Mouse (Mus musculus) kidney, embryonic 15.5 days (tissue): ENCODE measurements around the gene Atxn2. TPM values are rescaled to one million over a fixed set of nuclear protein-coding genes. Genes with fewer than 3 reads are reported as not detected.

Source experiments
- ATAC-seq: fragments of 200-750 bp; cut with Nextera tagmentation; replicated peaks from 2 replicates; pipeline ENCODE4 v1.8.0; 2017; ENCODE audit warnings: moderate TSS enrichment; ENCODE audit not compliant: low FRiP score
- H3K27ac ChIP-seq: fragments of 300-500 bp; sonication (generic); 2 replicates; pipeline ENCODE4 v1.5.1; 2015; ENCODE audit warnings: mild to moderate bottlenecking, inconsistent platforms
- H3K27me3 ChIP-seq: fragments of 300-500 bp; sonication (generic); 2 replicates; pipeline ENCODE4 v1.6.1; 2015; ENCODE audit warnings: inconsistent platforms
- H3K36me3 ChIP-seq: fragments of 300-500 bp; sonication (generic); 2 replicates; pipeline ENCODE4 v1.6.1; 2015; ENCODE audit warnings: inconsistent platforms
- H3K4me1 ChIP-seq: fragments of 300-500 bp; sonication (generic); 2 replicates; pipeline ENCODE4 v1.6.1; 2015; ENCODE audit warnings: inconsistent platforms
- H3K4me2 ChIP-seq: fragments of 300-500 bp; sonication (generic); 2 replicates; pipeline ENCODE4 v1.6.1; 2015; ENCODE audit warnings: moderate library complexity, mild to moderate bottlenecking, inconsistent platforms
- H3K4me3 ChIP-seq: fragments of 300-500 bp; sonication (generic); replicated peaks from 2 replicates; pipeline ENCODE4 v1.5.1; 2015; ENCODE audit warnings: mild to moderate bottlenecking, inconsistent platforms
- H3K9ac ChIP-seq: fragments of 300-500 bp; sonication (generic); 2 replicates; pipeline ENCODE4 v1.6.1; 2015; ENCODE audit warnings: mild to moderate bottlenecking, inconsistent platforms
- H3K9me3 ChIP-seq: fragments of 300-500 bp; sonication (generic); replicated peaks from 2 replicates; pipeline ENCODE4 v1.6.1; 2016; ENCODE audit warnings: inconsistent platforms
- WGBS: fragments of 180-500 bp; shearing (Covaris S2); methylation state at CpG from one replicate; pipeline ENCODE4 v1.1.7; 2015; ENCODE audit warnings: mixed read lengths; 5-methylcytosine and 5-hydroxymethylcytosine counted together
- polyA plus RNA-seq: library from polyadenylated mRNA; unstranded; fragments of >200 nt; fragmentation: Nextera tagmentation; extraction: Ambion mirVana; gene quantifications from 2 replicates; pipeline ENCODE4 v1.2.1, GENCODE M21; 2015

Gene Atxn2
- polyA plus RNA-seq, 1 experiment from 2014 or later, result 50.1 TPM

GRCm38 (mm10) chr5:121771611-121772010, 60.5 kb downstream of the Atxn2 start:
- peaks cover 74% of the 10 kb centered on the region for H3K36me3 ChIP-seq
- 96% methylated on average over 3 of the region's 3 CpGs for WGBS

GRCm38 (mm10) chr5:121778485-121779119, 67.5 kb downstream of the Atxn2 start:
- no peak for ATAC-seq
- 79% methylated on average over 7 of the region's 7 CpGs for WGBS
- H3K4me2 ChIP-seq, result no peak overlapping the region
- H3K4me3 ChIP-seq, result no peak overlapping the region
- peaks cover 82% of the 10 kb centered on the region for H3K36me3 ChIP-seq
- H3K9me3 ChIP-seq, result no peaks in the 10 kb centered on the region
- H3K4me1 ChIP-seq, result no peaks in the 10 kb centered on the region
- H3K27me3 ChIP-seq, result no peaks in the 10 kb centered on the region
- H3K27ac ChIP-seq, result no peak overlapping the region
- no peak overlapping the region for H3K9ac ChIP-seq

More at GRCm38 (mm10) chr5:121771611-121772010, 60.5 kb downstream of the Atxn2 start:
- ATAC-seq, result no peak
- Histone ChIP-seq H3K9ac (no peak overlapping the region), H3K27me3 (no peaks in the 10 kb centered on the region), H3K27ac (no peak overlapping the region), H3K4me1 (no peaks in the 10 kb centered on the region), H3K4me3 (no peak overlapping the region), H3K9me3 (no peaks in the 10 kb centered on the region), H3K4me2 (no peak overlapping the region)

DNA sequence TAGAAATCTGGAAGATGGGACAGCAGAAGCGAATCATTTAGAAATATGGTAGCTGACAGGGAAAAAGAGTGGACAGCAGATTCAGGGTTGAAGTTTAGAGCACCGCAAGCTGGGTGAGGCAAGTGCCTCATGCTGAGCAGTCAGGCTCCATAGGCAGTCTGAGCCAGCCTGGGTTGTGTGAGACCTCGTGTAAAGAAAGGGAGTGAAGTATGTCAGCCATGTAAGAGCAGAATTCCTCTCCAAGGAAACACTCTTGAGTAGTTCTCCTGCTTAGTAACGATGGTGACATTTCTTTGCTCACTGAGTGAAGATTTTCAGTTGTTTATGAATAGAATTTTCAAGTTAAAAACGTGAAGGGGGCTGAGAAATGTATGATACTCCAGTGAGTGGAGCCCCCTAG, 69.0 kb downstream of the Atxn2 start:
- no peak overlapping the region for H3K27ac ChIP-seq
- H3K36me3 ChIP-seq, result peaks cover 84% of the 10 kb centered on the region
- no peaks in the 10 kb centered on the region for H3K4me1 ChIP-seq
- H3K9me3 ChIP-seq, result no peaks in the 10 kb centered on the region
- no peak overlapping the region for H3K4me2 ChIP-seq
- no peak for ATAC-seq
- no peaks in the 10 kb centered on the region for H3K27me3 ChIP-seq
- no peak overlapping the region for H3K9ac ChIP-seq
- no peak overlapping the region for H3K4me3 ChIP-seq
- WGBS, result 83% methylated on average over 5 of the region's 5 CpGs

DNA sequence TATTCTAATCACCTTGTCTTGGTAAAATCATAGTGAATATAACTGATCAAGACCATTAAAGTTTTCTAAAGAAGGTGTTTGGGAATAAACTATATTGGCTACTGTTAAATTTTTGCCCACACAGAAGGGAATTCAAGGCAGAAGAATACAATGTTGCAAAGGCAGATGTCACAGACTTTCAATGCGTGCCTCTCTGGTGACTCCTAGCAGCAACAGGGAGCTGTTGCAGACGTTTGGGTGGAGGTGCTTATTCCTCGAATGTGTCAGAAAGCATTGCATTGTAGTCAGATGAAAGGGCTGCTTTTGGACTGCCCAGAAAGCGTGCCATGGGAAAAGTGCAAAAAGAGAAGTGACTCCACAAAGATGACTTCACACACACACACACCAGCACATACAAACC, 71.3 kb downstream of the Atxn2 start:
- 71% methylated on average over 4 of the region's 4 CpGs for WGBS
- Histone ChIP-seq H3K9me3 (no peaks in the 10 kb centered on the region), H3K4me2 (no peak overlapping the region), H3K9ac (no peak overlapping the region), H3K4me1 (no peaks in the 10 kb centered on the region), H3K36me3 (peaks cover 87% of the 10 kb centered on the region), H3K27ac (no peak overlapping the region), H3K27me3 (no peaks in the 10 kb centered on the region), H3K4me3 (no peak overlapping the region)
- no peak for ATAC-seq

DNA sequence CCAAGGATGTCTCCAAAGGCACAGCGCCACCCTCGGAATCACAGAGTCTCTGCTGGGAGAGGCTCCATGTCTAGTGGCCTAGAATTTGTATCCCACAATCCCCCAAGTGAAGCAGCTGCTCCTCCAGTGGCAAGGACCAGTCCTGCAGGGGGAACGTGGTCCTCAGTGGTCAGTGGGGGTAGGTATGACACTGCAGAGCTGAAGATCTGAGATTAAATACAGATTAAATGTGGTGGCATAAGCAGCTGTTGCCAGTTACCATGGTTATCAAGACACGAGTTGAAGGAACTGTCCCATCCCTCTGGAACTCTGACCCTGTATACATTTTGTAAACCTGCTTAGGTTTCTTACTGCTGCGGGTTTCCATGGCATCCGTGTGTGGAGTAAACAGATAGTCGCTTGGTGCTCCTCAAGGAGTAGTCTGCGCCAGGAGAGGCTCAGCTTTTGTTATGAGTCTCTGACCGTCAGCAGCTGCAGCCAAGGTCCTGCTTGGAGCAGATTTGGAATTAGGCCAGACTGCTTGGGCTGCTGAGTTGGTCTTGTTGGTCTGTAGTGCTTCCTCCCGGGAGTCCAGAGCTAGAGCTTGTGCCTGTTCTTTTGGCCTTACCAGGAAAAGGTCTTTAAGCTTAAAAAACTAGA, 72.8 kb downstream of the Atxn2 start:
- Histone ChIP-seq H3K36me3 (peaks cover 87% of the 10 kb centered on the region), H3K27ac (no peak overlapping the region), H3K27me3 (no peaks in the 10 kb centered on the region), H3K9ac (no peak overlapping the region), H3K4me1 (no peaks in the 10 kb centered on the region), H3K4me2 (no peak overlapping the region), H3K4me3 (no peak overlapping the region), H3K9me3 (no peaks in the 10 kb centered on the region)
- 79% methylated on average over 10 of the region's 10 CpGs for WGBS
- no peak for ATAC-seq

DNA sequence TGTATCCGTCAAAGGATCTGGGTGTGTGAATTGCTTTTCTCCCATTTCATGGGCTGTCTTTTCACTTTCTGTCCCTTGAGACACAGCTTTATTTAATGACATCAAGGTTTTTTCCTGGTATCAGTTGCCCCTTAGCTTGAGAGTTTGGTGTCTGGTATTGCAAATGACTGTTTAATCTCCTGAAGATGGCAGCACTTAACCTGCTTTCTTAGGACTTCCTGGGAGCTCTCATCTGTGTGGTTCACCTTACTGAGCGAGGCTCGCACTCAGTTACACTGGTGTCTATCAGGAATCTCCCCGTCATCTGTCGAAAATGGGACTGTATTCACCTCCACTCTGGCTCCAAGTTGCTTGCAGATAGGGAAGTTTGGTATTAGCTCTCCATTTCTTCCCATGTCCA, 79.9 kb downstream of the Atxn2 start:
- WGBS, result 85% methylated on average over 5 of the region's 5 CpGs

GRCm38 (mm10) chr5:121795800-121796199, 84.7 kb downstream of the Atxn2 start:
- H3K36me3 ChIP-seq, result peaks cover 92% of the 10 kb centered on the region
- H3K4me1 ChIP-seq, result no peaks in the 10 kb centered on the region
- no peaks in the 10 kb centered on the region for H3K9me3 ChIP-seq
- 93% methylated on average over 3 of the region's 3 CpGs for WGBS
- no peak overlapping the region for H3K4me2 ChIP-seq
- H3K4me3 ChIP-seq, result no peak overlapping the region
- H3K9ac ChIP-seq, result no peak overlapping the region
- no peak for ATAC-seq
- no peaks in the 10 kb centered on the region for H3K27me3 ChIP-seq
- no peak overlapping the region for H3K27ac ChIP-seq

More for the DNA sequence above, 79.9 kb downstream of the Atxn2 start:
- no peaks in the 10 kb centered on the region for H3K9me3 ChIP-seq
- H3K27ac ChIP-seq, result no peak overlapping the region
- no peaks in the 10 kb centered on the region for H3K4me1 ChIP-seq
- no peak for ATAC-seq
- peaks cover 93% of the 10 kb centered on the region for H3K36me3 ChIP-seq
- H3K27me3 ChIP-seq, result no peaks in the 10 kb centered on the region
- H3K4me2 ChIP-seq, result no peak overlapping the region
- H3K4me3 ChIP-seq, result no peak overlapping the region
- H3K9ac ChIP-seq, result no peak overlapping the region

DNA sequence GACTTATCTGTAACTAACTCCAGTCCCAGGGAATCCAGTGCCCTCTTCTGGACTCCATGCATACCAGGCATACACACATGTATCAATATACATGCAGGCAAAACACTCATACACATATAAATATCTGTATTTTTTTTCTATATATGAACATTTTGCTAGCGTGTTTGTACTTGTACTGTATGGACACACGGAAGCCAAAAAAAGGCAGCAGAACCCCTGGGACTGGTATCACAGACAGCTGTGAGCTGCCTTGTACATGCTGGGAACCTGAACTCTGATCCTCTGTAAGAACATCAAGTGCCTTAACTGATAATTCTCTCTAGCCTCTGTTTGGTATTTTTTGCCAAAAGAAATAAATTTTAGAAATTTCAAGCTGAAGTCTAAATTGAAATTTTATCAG, 87.3 kb downstream of the Atxn2 start:
- H3K36me3 ChIP-seq, result peaks cover 96% of the 10 kb centered on the region
- no peak overlapping the region for H3K27ac ChIP-seq
- no peak overlapping the region for H3K9ac ChIP-seq
- WGBS, result 94% methylated on average over 2 of the region's 2 CpGs
- H3K4me1 ChIP-seq, result no peaks in the 10 kb centered on the region
- H3K4me2 ChIP-seq, result no peak overlapping the region
- H3K9me3 ChIP-seq, result no peaks in the 10 kb centered on the region
- H3K4me3 ChIP-seq, result no peak overlapping the region
- H3K27me3 ChIP-seq, result no peaks in the 10 kb centered on the region
- no peak for ATAC-seq

DNA sequence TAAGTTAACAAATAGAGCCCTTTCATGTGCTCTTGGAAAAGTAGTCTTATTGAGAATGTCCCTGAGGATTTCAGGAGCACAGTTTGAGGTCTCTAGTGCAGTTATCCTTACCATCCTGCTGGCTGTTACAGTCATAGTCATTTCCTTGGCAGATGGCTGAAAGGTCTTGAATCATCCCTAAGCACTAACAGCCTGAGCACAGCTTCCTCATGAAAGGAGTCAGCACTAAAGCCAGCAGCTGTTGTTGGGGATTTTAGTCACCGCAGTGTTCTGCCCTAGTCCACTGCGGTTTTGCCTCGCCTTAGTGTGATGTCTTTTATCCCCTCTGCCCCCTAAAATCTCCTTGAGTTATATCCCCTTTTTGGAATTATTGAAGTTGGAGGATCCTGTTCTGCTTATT, 96.0 kb downstream of the Atxn2 start:
- 84% methylated on average over 3 of the region's 3 CpGs for WGBS
- Histone ChIP-seq H3K27ac (no peak overlapping the region), H3K4me3 (no peak overlapping the region), H3K9ac (no peak overlapping the region), H3K4me2 (no peak overlapping the region), H3K4me1 (peaks cover 11% of the 10 kb centered on the region; the same call in 1 of the 2 replicates), H3K27me3 (no peaks in the 10 kb centered on the region), H3K36me3 (peaks cover 90% of the 10 kb centered on the region), H3K9me3 (no peaks in the 10 kb centered on the region)
- ATAC-seq, result no peak

DNA sequence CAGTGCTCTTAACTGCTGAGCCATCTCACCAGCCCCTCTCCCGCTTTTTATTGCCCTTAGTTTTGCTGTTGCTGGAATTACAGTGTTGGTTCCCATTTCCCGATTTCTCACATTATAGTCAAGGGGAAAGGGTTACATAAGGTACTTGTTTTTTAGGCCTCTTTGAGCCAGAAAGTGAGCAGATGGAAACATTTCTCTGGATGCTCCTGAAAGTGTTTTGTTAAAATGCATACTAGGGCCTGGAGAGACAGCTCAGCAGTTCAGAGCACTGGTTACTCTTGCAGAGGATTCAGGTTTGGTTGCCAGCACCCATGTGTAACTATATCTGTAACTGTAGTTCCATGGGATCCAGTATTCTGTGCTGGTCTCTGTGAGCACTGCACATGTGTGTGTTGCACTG, 97.1 kb downstream of the Atxn2 start:
- Histone ChIP-seq H3K27ac (no peak overlapping the region), H3K27me3 (no peaks in the 10 kb centered on the region), H3K9ac (no peak overlapping the region), H3K4me3 (no peak overlapping the region), H3K36me3 (peaks cover 90% of the 10 kb centered on the region), H3K4me2 (no peak overlapping the region), H3K9me3 (no peaks in the 10 kb centered on the region), H3K4me1 (peaks cover 11% of the 10 kb centered on the region; the same call in 1 of the 2 replicates)
- 85% methylated on average over 2 of the region's 2 CpGs for WGBS
- no peak for ATAC-seq

GRCm38 (mm10) chr5:121809667-121810224, 98.6 kb downstream of the Atxn2 start:
- H3K27me3 ChIP-seq, result no peaks in the 10 kb centered on the region
- no peak overlapping the region for H3K4me3 ChIP-seq
- no peak overlapping the region for H3K27ac ChIP-seq
- no peak overlapping the region for H3K9ac ChIP-seq
- no peak for ATAC-seq
- peaks cover 89% of the 10 kb centered on the region for H3K36me3 ChIP-seq
- 63% methylated on average over 5 of the region's 5 CpGs for WGBS
- H3K9me3 ChIP-seq, result no peaks in the 10 kb centered on the region
- H3K4me2 ChIP-seq, result no peak overlapping the region
- peaks cover 11% of the 10 kb centered on the region; the same call in 1 of the 2 replicates for H3K4me1 ChIP-seq

- H3K4me1 ChIP-seq, result peaks cover 11% of the 10 kb centered on the region; the same call in 1 of the 2 replicates
- H3K9me3 ChIP-seq, result no peaks in the 10 kb centered on the region
- ATAC-seq, result no peak
- no peak overlapping the region for H3K27ac ChIP-seq
- H3K4me2 ChIP-seq, result no peak overlapping the region
- no peak overlapping the region for H3K4me3 ChIP-seq
- WGBS, result 86% methylated on average over 17 of the region's 17 CpGs
- peaks cover 89% of the 10 kb centered on the region for H3K36me3 ChIP-seq
- no peak overlapping the region for H3K9ac ChIP-seq
- H3K27me3 ChIP-seq, result no peaks in the 10 kb centered on the region
Observed at GRCm38 (mm10) chr5:121810331-121811151, 99.4 kb downstream of the Atxn2 start.
